Mouse (Mus musculus): ENCODE measurements around the gene Gm5565. TPM values are rescaled to one million over a fixed set of nuclear protein-coding genes. Genes with fewer than 3 reads are reported as not detected.
A peak's percentile ranks its signal among the peaks of the same experiment; 100 is the strongest.

Gene Gm5565
- polyA plus RNA-seq, 2 experiments = not detected

- no peaks in the 10 kb centered on the region for H3K36me3 ChIP-seq (replicated peaks; ENCODE audit: control insufficient read depth, insufficient read depth, low read depth)
- no peaks in the 10 kb centered on the region for H3K9me3 ChIP-seq (ENCODE audit: control insufficient read depth, low read length)
- TF ChIP-seq CTCF (IDR thresholded peaks at IDR 0.05; ENCODE audit: low read depth) (no peak), EP300 (IDR thresholded peaks at IDR 0.05; ENCODE audit: low read depth) (no peak)
- no peak overlapping the region for H3K27ac ChIP-seq
- no peak overlapping the region for H3K9ac ChIP-seq (replicated peaks)
- no peak for DNase-seq (ENCODE audit: low read depth in 3 of 3, low spot score in 3 of 3)
- no peaks in the 10 kb centered on the region for H3K27me3 ChIP-seq (ENCODE audit: control insufficient read depth, insufficient read depth, low read length)
- ATAC-seq (ENCODE audit: insufficient read depth) = no peak
- H3K4me3 ChIP-seq (ENCODE audit: insufficient read depth in 1 of 2, low read depth in 2 of 2, low read length in 2 of 2) = no peak overlapping the region
- no peak overlapping the region for H3K4me2 ChIP-seq (ENCODE audit: low read depth)
- H3K4me1 ChIP-seq (replicated peaks; ENCODE audit: control insufficient read depth in 2 of 2, insufficient read depth in 2 of 2, low read length in 1 of 2) = no peaks in the 10 kb centered on the region
- WGBS (ENCODE audit: insufficient replicate concordance) = 31% methylated on average over 3 of the region's 3 CpGs
Measured at GRCm38 (mm10) chr5:146150454-146150853, 9.9 kb downstream of the Gm5565 start.

DNA sequence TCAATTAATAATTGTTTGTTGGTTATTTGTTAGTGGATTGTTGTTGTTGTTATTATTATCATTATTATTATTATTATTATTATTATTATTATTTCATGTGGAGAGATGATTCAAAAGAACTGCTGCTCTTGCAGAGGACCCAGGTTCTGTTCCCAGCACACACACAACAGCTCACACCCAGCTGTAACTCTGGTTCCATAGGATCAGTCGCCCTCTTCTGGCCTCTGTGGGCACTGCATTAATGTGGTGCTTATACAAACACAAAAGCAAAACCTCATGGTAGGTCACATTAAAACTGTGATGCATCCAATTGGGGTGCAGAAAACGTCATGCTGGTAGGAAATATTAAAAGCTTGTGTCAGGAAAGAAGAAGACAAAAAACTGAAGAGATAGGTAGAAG, 12.4 kb downstream of the Gm5565 start:
- no peak for ATAC-seq (ENCODE audit: insufficient read depth)
- Histone ChIP-seq H3K9ac (replicated peaks) (no peak overlapping the region), H3K4me1 (replicated peaks; ENCODE audit: control insufficient read depth in 2 of 2, insufficient read depth in 2 of 2, low read length in 1 of 2) (no peaks in the 10 kb centered on the region), H3K36me3 (replicated peaks; ENCODE audit: control insufficient read depth, insufficient read depth, low read depth) (no peaks in the 10 kb centered on the region), H3K4me2 (ENCODE audit: low read depth) (no peak overlapping the region), H3K27me3 (ENCODE audit: control insufficient read depth, insufficient read depth, low read length) (no peaks in the 10 kb centered on the region), H3K9me3 (ENCODE audit: control insufficient read depth, low read length) (no peaks in the 10 kb centered on the region), H3K27ac (no peak overlapping the region), H3K4me3 (ENCODE audit: insufficient read depth in 1 of 2, low read depth in 2 of 2, low read length in 2 of 2) (no peak overlapping the region)
- DNase-seq (ENCODE audit: low read depth in 3 of 3, low spot score in 3 of 3) = no peak
- TF ChIP-seq EP300 (IDR thresholded peaks at IDR 0.05; ENCODE audit: low read depth) (no peak), CTCF (IDR thresholded peaks at IDR 0.05; ENCODE audit: low read depth) (0 out of 2 replicates have a peak, but pooled peaks have one; percentile 24)
- 25% methylated on average over 2 of the region's 2 CpGs for WGBS (ENCODE audit: insufficient replicate concordance)

Other genes with a start within 250 kb of the Gm5565 start
- not detected in 2 replicates for gene Cyp3a25, start 150.9 kb downstream of the Gm5565 start, polyA plus RNA-seq (2012; rRNA removed)
- gene Cyp3a25, start 150.9 kb downstream of the Gm5565 start, polyA plus RNA-seq (2014; fragmentation: Nextera tagmentation; extraction: Ambion mirVana) = 0.10 and 0.16 TPM in 2 replicates
- gene Cyp3a59, start 81.3 kb downstream of the Gm5565 start, polyA plus RNA-seq (2012; rRNA removed) = not detected in 2 replicates
- 0.19 TPM in 1 of 2 replicates, not detected in the other for gene Cyp3a59, start 81.3 kb downstream of the Gm5565 start, polyA plus RNA-seq (2014; fragmentation: Nextera tagmentation; extraction: Ambion mirVana)
- not detected in 2 replicates for gene Gm6309, start 10.2 kb upstream of the Gm5565 start, polyA plus RNA-seq (2012; rRNA removed)
- gene Gm6309, start 10.2 kb upstream of the Gm5565 start, polyA plus RNA-seq (2014; fragmentation: Nextera tagmentation; extraction: Ambion mirVana) = not detected in 2 replicates
- 0.17 TPM in 2 replicates for gene 1700001J03Rik, start 24.8 kb upstream of the Gm5565 start, polyA plus RNA-seq (2012; rRNA removed)
- gene 1700001J03Rik, start 24.8 kb upstream of the Gm5565 start, polyA plus RNA-seq (2014; fragmentation: Nextera tagmentation; extraction: Ambion mirVana) = not detected in 2 replicates
- 8.3 and 13.2 TPM in 2 replicates for gene Rnf6, start 61.0 kb upstream of the Gm5565 start, polyA plus RNA-seq (2012; rRNA removed)
- gene Rnf6, start 61.0 kb upstream of the Gm5565 start, polyA plus RNA-seq (2014; fragmentation: Nextera tagmentation; extraction: Ambion mirVana) = 18.9 and 19.4 TPM in 2 replicates
- 36.6 and 42.5 TPM in 2 replicates for gene Cdk8, start 70.7 kb upstream of the Gm5565 start, polyA plus RNA-seq (2012; rRNA removed)
- gene Cdk8, start 70.7 kb upstream of the Gm5565 start, polyA plus RNA-seq (2014; fragmentation: Nextera tagmentation; extraction: Ambion mirVana) = 25.8 and 28.5 TPM in 2 replicates
- gene Wasf3, start 224.4 kb upstream of the Gm5565 start, polyA plus RNA-seq (2012; rRNA removed) = 0.06 and 0.07 TPM in 2 replicates
- gene Wasf3, start 224.4 kb upstream of the Gm5565 start, polyA plus RNA-seq (2014; fragmentation: Nextera tagmentation; extraction: Ambion mirVana) = 0.04 TPM in 2 replicates

Measured in liver, embryonic 14.5 days (tissue).